Mouse (Mus musculus) myocyte (in vitro differentiated cells): ENCODE measurements around the gene Chd2. TPM values are rescaled to one million over a fixed set of nuclear protein-coding genes. Genes with fewer than 3 reads are reported as not detected.

ENCODE experiments used
- H3K27me3 ChIP-seq: one replicate; pipeline ENCODE4 v1.6.1; 2011; ENCODE audit not compliant: control insufficient read depth, insufficient read depth, insufficient read length
- H3K36me3 ChIP-seq: one replicate; pipeline ENCODE4 v1.6.1; 2011; ENCODE audit not compliant: control insufficient read depth, insufficient read depth
- H3K4me2 ChIP-seq: one replicate; pipeline ENCODE4 v1.6.1; 2011; ENCODE audit warnings: low read depth, control low read depth
- H3K4me3 ChIP-seq: one replicate; pipeline ENCODE4 v1.5.1; 2011; ENCODE audit warnings: mild to moderate bottlenecking, control low read depth, moderate library complexity
- H3K79me2 ChIP-seq: one replicate; pipeline ENCODE4 v1.6.1; 2011; ENCODE audit not compliant: control insufficient read depth, insufficient read depth
- H3ac ChIP-seq: one replicate; pipeline ENCODE4 v1.6.1; 2011; ENCODE audit not compliant: control insufficient read depth, insufficient read length
- CEBPB ChIP-seq: IDR thresholded peaks from 2 replicates; pipeline ENCODE4 v1.6.1; 2011; ENCODE audit warnings: mild to moderate bottlenecking, moderate library complexity; ENCODE audit not compliant: poor library complexity, insufficient read depth, severe bottlenecking
- E2F4 ChIP-seq: IDR thresholded peaks from one replicate; pipeline ENCODE4 v1.6.1; 2011; ENCODE audit warnings: mild to moderate bottlenecking, control low read depth, moderate library complexity; ENCODE audit not compliant: insufficient read depth
- MAX ChIP-seq: IDR thresholded peaks from one replicate; pipeline ENCODE4 v1.6.1; 2011; ENCODE audit warnings: low read depth, mild to moderate bottlenecking, control low read depth
- MYOD1 ChIP-seq, 3 experiments: IDR thresholded peaks; one replicate each; pipeline ENCODE4 v1.6.1; 2011; ENCODE audit warnings: control low read depth in 2 of 3, low read depth in 2 of 3, mild to moderate bottlenecking in 2 of 3, moderate library complexity in 1 of 3; ENCODE audit not compliant: insufficient read length in 2 of 3, control insufficient read depth in 1 of 3
- MYOG ChIP-seq, 3 experiments: IDR thresholded peaks; one replicate each; pipeline ENCODE4 v1.6.1; 2011; ENCODE audit warnings: control low read depth in 2 of 3, low read depth in 2 of 3, mild to moderate bottlenecking in 2 of 3; ENCODE audit not compliant: insufficient read length in 2 of 3, control insufficient read depth in 1 of 3, insufficient read depth in 1 of 3
- POLR2A ChIP-seq: IDR thresholded peaks from one replicate; pipeline ENCODE4 v1.6.1; 2011; ENCODE audit warnings: low read depth, mild to moderate bottlenecking, control low read depth, moderate library complexity; ENCODE audit not compliant: insufficient read length
- POLR2AphosphoS2 ChIP-seq: IDR thresholded peaks from one replicate; pipeline ENCODE4 v1.6.1; 2011; ENCODE audit warnings: low read depth, control low read depth; ENCODE audit not compliant: insufficient read length
- REST ChIP-seq: IDR thresholded peaks from one replicate; pipeline ENCODE4 v1.6.1; 2011; ENCODE audit warnings: mild to moderate bottlenecking, control low read depth, moderate library complexity; ENCODE audit not compliant: insufficient read depth, insufficient read length
- SRF ChIP-seq: IDR thresholded peaks from one replicate; pipeline ENCODE4 v1.6.1; 2011; ENCODE audit warnings: low read depth; ENCODE audit not compliant: control insufficient read depth, insufficient read length
- TCF12 ChIP-seq: IDR thresholded peaks from one replicate; pipeline ENCODE4 v1.6.1; 2011; ENCODE audit warnings: mild to moderate bottlenecking, control low read depth; ENCODE audit not compliant: poor library complexity, insufficient read depth, severe bottlenecking
- TCF3 ChIP-seq: IDR thresholded peaks from one replicate; pipeline ENCODE4 v1.6.1; 2011; ENCODE audit warnings: low read depth, control low read depth; ENCODE audit not compliant: insufficient read length
- USF1 ChIP-seq: IDR thresholded peaks from one replicate; pipeline ENCODE4 v1.6.1; 2011; ENCODE audit warnings: low read depth, mild to moderate bottlenecking, control low read depth, moderate library complexity
- polyA plus RNA-seq: library from polyadenylated mRNA; unstranded; fragments of >200 nt; fragmentation: generic; extraction: Trizol; gene quantifications from one replicate; pipeline ENCODE4 v1.2.1, GENCODE M21; 2012; ENCODE audit warnings: missing spikeins

Gene Chd2
- polyA plus RNA-seq, 1 experiment: 7.9 TPM

DNA sequence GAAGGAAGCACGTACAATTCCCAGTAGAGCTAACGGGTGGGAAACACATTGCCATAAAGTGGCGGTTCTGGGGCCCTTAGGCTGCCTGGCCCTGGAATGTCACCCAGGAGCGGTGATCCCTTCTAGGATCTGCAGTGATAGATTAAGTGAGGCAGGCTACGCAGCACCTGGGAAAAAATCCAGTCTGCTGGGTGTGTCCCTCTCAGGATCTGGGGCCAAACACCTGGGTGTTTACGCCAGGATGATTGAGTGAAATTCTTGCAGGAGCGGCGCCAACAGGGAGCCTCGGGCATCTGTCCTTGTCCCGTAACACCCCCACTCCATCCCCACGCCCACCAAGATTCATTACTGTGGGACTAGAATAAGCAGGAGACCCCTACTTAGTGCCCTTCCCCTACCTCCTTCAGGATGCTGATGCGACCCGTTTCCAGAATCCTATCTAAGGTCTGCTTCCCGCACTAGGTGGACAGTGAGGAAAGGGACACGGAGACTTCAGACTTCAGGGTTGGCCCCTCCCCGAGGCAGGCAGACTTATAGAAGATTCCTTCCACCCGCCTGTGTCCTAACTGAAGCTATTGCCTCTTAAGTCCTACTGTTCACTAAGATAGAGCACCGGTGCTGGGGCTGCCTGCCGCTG lies 142.7 kb downstream of the Chd2 start:
- Histone ChIP-seq H3ac (no peak overlapping the region), H3K36me3 (no peaks in the 10 kb centered on the region), H3K4me2 (peak overlapping the region; percentile 72), H3K27me3 (no peaks in the 10 kb centered on the region), H3K79me2 (peaks cover 8% of the 10 kb centered on the region), H3K4me3 (no peak overlapping the region)
- TF ChIP-seq SRF (no peak), CEBPB (no peak), E2F4 (no peak), TCF12 (no peak), TCF3 (no peak), MYOG (IDR thresholded peaks at IDR 0.05; ENCODE audit: control insufficient read depth in 1 of 3, insufficient read depth in 1 of 3, insufficient read length in 2 of 3, low read depth in 2 of 3) (no peak), POLR2A (no peak), MYOD1 (IDR thresholded peaks at IDR 0.05; ENCODE audit: control insufficient read depth in 1 of 3, insufficient read length in 2 of 3, low read depth in 2 of 3) (no peak), REST (no peak), POLR2AphosphoS2 (no peak), USF1 (no peak), MAX (no peak)

DNA sequence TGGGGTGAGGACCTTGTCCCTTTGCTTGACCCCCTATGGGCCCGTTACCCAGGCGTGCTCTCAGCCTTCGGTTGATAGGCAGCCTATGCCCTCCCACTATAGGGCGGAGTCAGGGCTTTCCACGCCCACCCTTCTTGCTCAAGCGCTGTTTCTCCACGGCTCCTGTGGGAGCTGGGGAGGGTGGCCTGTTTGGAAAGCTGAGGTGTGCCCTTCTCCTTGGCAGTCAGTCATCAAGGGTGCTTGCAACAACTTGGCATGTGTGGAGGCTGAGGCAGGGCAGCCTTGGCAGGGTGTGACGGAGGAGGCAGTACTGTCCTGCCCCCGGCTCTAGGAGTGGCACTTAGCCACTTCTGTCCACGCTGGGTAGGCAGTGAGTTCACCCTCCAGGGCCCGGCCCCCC lies 143.3 kb downstream of the Chd2 start:
- TF ChIP-seq REST: no peak
- no peak for TF ChIP-seq MYOG (IDR thresholded peaks at IDR 0.05; ENCODE audit: control insufficient read depth in 1 of 3, insufficient read depth in 1 of 3, insufficient read length in 2 of 3, low read depth in 2 of 3)
- no peak for TF ChIP-seq TCF3
- no peak for TF ChIP-seq POLR2A
- TF ChIP-seq MAX: no peak
- TF ChIP-seq USF1: no peak
- TF ChIP-seq TCF12: no peak
- TF ChIP-seq MYOD1 (IDR thresholded peaks at IDR 0.05; ENCODE audit: control insufficient read depth in 1 of 3, insufficient read length in 2 of 3, low read depth in 2 of 3): no peak
- no peak for TF ChIP-seq SRF
- no peak for TF ChIP-seq E2F4
- no peak for TF ChIP-seq POLR2AphosphoS2
- no peak for TF ChIP-seq CEBPB
- H3K4me2 ChIP-seq: no peak overlapping the region
- H3ac ChIP-seq: no peak overlapping the region
- no peak overlapping the region for H3K4me3 ChIP-seq
- H3K36me3 ChIP-seq: no peaks in the 10 kb centered on the region
- H3K27me3 ChIP-seq: no peaks in the 10 kb centered on the region
- H3K79me2 ChIP-seq: peaks cover 10% of the 10 kb centered on the region

DNA sequence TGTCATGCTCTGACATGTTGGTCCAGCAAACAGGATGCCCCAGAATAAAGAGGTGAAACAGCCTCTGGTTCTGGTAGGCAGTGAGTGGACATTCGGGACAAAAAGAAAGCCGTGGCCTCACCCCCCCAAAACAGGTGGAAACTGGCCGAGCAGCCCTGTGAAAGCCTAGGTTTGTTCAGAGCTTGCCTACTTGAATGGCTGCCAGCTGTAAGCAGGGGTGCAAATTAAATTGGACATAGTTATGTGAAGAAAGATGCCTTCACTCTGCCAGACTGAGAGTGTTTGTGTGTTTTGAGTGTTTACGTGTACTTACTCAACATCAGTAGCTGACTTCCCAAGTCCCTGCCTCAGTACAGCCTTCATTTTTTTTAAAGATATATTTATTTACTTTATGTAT lies 147.6 kb downstream of the Chd2 start:
- Histone ChIP-seq H3K27me3 (no peaks in the 10 kb centered on the region), H3K36me3 (no peaks in the 10 kb centered on the region), H3K4me3 (no peak overlapping the region), H3ac (no peak overlapping the region), H3K79me2 (peaks cover 24% of the 10 kb centered on the region), H3K4me2 (no peak overlapping the region)
- TF ChIP-seq TCF12 (no peak), USF1 (no peak), CEBPB (no peak), MYOG (IDR thresholded peaks at IDR 0.05; ENCODE audit: control insufficient read depth in 1 of 3, insufficient read depth in 1 of 3, insufficient read length in 2 of 3, low read depth in 2 of 3) (no peak), SRF (no peak), MAX (no peak), MYOD1 (IDR thresholded peaks at IDR 0.05; ENCODE audit: control insufficient read depth in 1 of 3, insufficient read length in 2 of 3, low read depth in 2 of 3) (no peak), POLR2AphosphoS2 (no peak), POLR2A (no peak), REST (no peak), TCF3 (no peak), E2F4 (no peak)

DNA sequence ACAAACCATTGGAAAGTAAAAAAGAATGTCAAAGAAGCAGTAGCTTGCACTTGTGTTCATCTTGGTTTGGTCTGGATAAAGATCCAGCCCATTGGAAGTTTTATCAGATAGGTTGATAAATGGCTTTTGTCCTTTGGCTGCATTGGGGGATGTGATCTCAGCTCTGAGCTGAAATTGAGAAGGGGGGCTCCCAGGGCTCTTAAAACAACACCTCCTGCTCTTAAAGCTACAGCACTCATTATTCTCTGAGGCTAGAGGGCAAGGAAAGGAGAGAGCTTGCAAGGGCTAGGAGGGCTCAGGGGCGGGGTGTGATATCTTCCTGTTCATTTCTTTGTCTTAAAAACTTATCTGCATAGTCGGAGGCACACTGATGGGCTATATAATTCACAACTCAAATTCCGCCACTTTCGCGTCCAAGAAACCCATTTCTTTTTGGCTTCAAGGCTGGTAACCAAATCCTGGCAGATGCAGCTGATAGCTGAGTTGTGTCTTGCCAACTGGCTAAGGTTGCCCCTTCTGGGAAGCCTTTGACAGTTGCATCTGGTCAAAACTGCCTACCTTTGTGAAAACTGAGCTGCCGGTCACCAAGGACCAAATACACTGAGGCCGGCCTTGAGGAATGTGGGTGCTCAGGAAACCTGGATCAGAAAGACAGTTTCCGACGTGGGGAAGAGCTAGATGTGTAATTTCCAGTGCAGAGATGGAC lies 148.2 kb downstream of the Chd2 start:
- no peak overlapping the region for H3K4me3 ChIP-seq
- TF ChIP-seq POLR2A (no peak), MYOD1 (IDR thresholded peaks at IDR 0.05; ENCODE audit: control insufficient read depth in 1 of 3, insufficient read length in 2 of 3, low read depth in 2 of 3) (no peak), TCF3 (no peak), POLR2AphosphoS2 (no peak), E2F4 (no peak), TCF12 (no peak), USF1 (no peak), REST (no peak), SRF (no peak), MYOG (IDR thresholded peaks at IDR 0.05; ENCODE audit: control insufficient read depth in 1 of 3, insufficient read depth in 1 of 3, insufficient read length in 2 of 3, low read depth in 2 of 3) (no peak), MAX (no peak), CEBPB (no peak)
- no peaks in the 10 kb centered on the region for H3K27me3 ChIP-seq

More for the DNA sequence above, 148.2 kb downstream of the Chd2 start:
- Histone ChIP-seq H3K79me2 (peaks cover 24% of the 10 kb centered on the region), H3K4me2 (peak overlapping the region; percentile 75), H3ac (no peak overlapping the region), H3K36me3 (no peaks in the 10 kb centered on the region)
